Mouse (Mus musculus): ENCODE data around the gene Lsamp. TPM values are rescaled to one million over a fixed set of nuclear protein-coding genes. Genes with fewer than 3 reads are reported as not detected.

The Lsamp gene
- total and polyA plus RNA-seq, 3 experiments: 0.97 to 2.3 (median 1.1) TPM

- WGBS: 68% methylated on average over 4 of the region's 4 CpGs
- TF ChIP-seq EP300 (IDR thresholded peaks at IDR 0.05; ENCODE audit: insufficient read depth, low read depth, low read length) (no peak), CTCF (IDR thresholded peaks at IDR 0.05) (no peak), POLR2A (IDR thresholded peaks at IDR 0.05; ENCODE audit: insufficient read depth, low read depth, low read length) (no peak)
- Histone ChIP-seq H3K4me3 (no peak overlapping the region), H3K9ac (ENCODE audit: low read depth, low read length) (no peak overlapping the region), H3K27ac (no peak overlapping the region), H3K4me1 (ENCODE audit: control insufficient read depth, insufficient read depth, low read length) (no peaks in the 10 kb centered on the region), H3K79me2 (replicated peaks; ENCODE audit: control insufficient read depth, insufficient read depth, low read length) (no peaks in the 10 kb centered on the region), H3K36me3 (ENCODE audit: control insufficient read depth, insufficient read depth, low read length) (no peaks in the 10 kb centered on the region), H3K27me3 (ENCODE audit: control insufficient read depth, insufficient read depth, low read length) (no peaks in the 10 kb centered on the region)
- DNase-seq: no peak
- intact Hi-C loops (cut with DNase I): no loop called here
Observed at GRCm38 (mm10) chr16:41131053-41131452, 1146.9 kb downstream of the Lsamp start.

DNA sequence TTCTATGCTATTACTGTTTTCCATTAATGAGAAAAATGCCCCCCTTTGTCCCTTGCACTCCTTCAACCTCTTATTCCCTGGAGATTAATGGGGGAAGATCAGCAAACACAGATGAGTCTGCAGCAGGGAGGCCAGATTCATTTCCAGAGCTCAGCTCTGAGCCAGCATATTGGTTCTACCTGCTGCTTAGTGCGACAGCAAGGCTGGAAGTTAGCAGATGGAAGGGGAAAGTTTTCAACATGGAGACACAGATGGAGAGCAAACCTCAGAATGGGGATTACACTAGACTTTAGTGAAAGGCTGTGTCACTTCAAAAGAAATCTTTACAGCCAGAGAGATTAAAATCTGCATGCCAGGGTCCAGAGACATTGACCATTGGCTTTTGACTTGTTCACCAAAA lies 1188.7 kb downstream of the Lsamp start:
- intact Hi-C loops (cut with DNase I): no loop called here
- no peak overlapping the region for H3K4me3 ChIP-seq
- WGBS: 68% methylated on average over 1 of the region's 1 CpGs
- H3K9ac ChIP-seq (ENCODE audit: low read depth, low read length): no peak overlapping the region
- H3K36me3 ChIP-seq (ENCODE audit: control insufficient read depth, insufficient read depth, low read length): no peaks in the 10 kb centered on the region
- no peak for TF ChIP-seq CTCF (IDR thresholded peaks at IDR 0.05)
- no peak for TF ChIP-seq POLR2A (IDR thresholded peaks at IDR 0.05; ENCODE audit: insufficient read depth, low read depth, low read length)
- TF ChIP-seq EP300 (IDR thresholded peaks at IDR 0.05; ENCODE audit: insufficient read depth, low read depth, low read length): no peak
- no peaks in the 10 kb centered on the region for H3K79me2 ChIP-seq (replicated peaks; ENCODE audit: control insufficient read depth, insufficient read depth, low read length)
- H3K27me3 ChIP-seq (ENCODE audit: control insufficient read depth, insufficient read depth, low read length): no peaks in the 10 kb centered on the region
- H3K4me1 ChIP-seq (ENCODE audit: control insufficient read depth, insufficient read depth, low read length): no peaks in the 10 kb centered on the region
- no peak for DNase-seq
- H3K27ac ChIP-seq: no peak overlapping the region

DNA sequence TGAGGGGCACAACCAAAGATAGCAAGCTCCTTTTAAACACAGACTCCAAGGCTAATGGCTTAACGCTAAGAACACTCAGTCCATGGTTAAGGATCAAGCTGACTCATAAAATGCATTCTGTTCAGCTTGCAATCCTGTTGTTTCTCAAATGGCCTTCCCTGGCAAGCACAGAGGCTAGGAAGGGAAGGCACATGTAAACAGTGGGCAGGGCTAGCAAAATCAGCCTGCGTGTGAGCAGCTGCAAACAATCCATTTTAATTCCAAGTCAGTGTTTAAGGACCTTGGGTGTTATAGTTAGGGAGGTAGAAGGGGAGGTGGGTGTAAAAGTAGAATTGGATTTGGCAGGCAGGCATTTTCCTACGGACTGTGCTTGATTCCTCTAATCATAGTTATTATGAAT lies 1195.4 kb downstream of the Lsamp start:
- H3K36me3 ChIP-seq (ENCODE audit: control insufficient read depth, insufficient read depth, low read length): no peaks in the 10 kb centered on the region
- H3K4me3 ChIP-seq: no peak overlapping the region
- H3K27me3 ChIP-seq (ENCODE audit: control insufficient read depth, insufficient read depth, low read length): no peaks in the 10 kb centered on the region
- H3K27ac ChIP-seq: no peak overlapping the region
- WGBS: 74% methylated on average over 3 of the region's 3 CpGs
- intact Hi-C loops (cut with DNase I): no loop called here
- H3K4me1 ChIP-seq (ENCODE audit: control insufficient read depth, insufficient read depth, low read length): no peaks in the 10 kb centered on the region
- no peak for TF ChIP-seq EP300 (IDR thresholded peaks at IDR 0.05; ENCODE audit: insufficient read depth, low read depth, low read length)
- no peak for TF ChIP-seq CTCF (IDR thresholded peaks at IDR 0.05)
- TF ChIP-seq POLR2A (IDR thresholded peaks at IDR 0.05; ENCODE audit: insufficient read depth, low read depth, low read length): no peak
- DNase-seq: no peak
- no peak overlapping the region for H3K9ac ChIP-seq (ENCODE audit: low read depth, low read length)
- no peaks in the 10 kb centered on the region for H3K79me2 ChIP-seq (replicated peaks; ENCODE audit: control insufficient read depth, insufficient read depth, low read length)

- TF ChIP-seq CTCF (IDR thresholded peaks at IDR 0.05) (no peak), POLR2A (IDR thresholded peaks at IDR 0.05; ENCODE audit: insufficient read depth, low read depth, low read length) (no peak)
- Histone ChIP-seq H3K36me3 (ENCODE audit: control insufficient read depth, insufficient read depth, low read length) (no peaks in the 10 kb centered on the region), H3K79me2 (replicated peaks; ENCODE audit: control insufficient read depth, insufficient read depth, low read length) (no peaks in the 10 kb centered on the region), H3K9ac (ENCODE audit: low read depth, low read length) (no peak overlapping the region), H3K4me1 (ENCODE audit: control insufficient read depth, insufficient read depth, low read length) (no peaks in the 10 kb centered on the region), H3K27ac (no peak overlapping the region), H3K4me3 (no peak overlapping the region), H3K27me3 (ENCODE audit: control insufficient read depth, insufficient read depth, low read length) (no peaks in the 10 kb centered on the region)
- WGBS: 31% methylated on average over 3 of the region's 3 CpGs
- no peak for DNase-seq
- intact Hi-C loops (cut with DNase I): no loop called here
Observed at GRCm38 (mm10) chr16:41180867-41181266, 1196.7 kb downstream of the Lsamp start.

DNA sequence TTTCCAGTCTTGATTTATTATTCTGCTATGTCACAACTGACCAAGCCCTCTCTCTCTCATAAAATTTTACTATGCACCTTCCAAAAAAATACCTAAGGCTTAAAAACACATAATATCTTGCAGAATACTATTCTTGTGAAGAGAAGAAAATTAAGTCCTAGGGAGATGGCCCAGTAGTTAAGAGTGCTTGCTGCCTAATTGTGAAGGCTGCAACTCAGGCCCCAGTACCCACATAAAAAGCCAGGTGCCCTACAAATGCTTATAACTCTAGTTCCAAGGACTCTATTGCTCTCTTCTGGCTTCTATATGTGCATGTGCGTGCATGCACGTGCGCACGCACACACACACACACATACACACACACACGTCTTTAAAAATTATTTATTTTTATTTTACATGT lies 1225.9 kb downstream of the Lsamp start:
- TF ChIP-seq POLR2A (IDR thresholded peaks at IDR 0.05; ENCODE audit: insufficient read depth, low read depth, low read length): no peak
- TF ChIP-seq EP300 (IDR thresholded peaks at IDR 0.05; ENCODE audit: insufficient read depth, low read depth, low read length): no peak
- TF ChIP-seq CTCF (IDR thresholded peaks at IDR 0.05): no peak
- H3K27ac ChIP-seq: no peak overlapping the region
- WGBS: 88% methylated on average over 5 of the region's 5 CpGs

DNA sequence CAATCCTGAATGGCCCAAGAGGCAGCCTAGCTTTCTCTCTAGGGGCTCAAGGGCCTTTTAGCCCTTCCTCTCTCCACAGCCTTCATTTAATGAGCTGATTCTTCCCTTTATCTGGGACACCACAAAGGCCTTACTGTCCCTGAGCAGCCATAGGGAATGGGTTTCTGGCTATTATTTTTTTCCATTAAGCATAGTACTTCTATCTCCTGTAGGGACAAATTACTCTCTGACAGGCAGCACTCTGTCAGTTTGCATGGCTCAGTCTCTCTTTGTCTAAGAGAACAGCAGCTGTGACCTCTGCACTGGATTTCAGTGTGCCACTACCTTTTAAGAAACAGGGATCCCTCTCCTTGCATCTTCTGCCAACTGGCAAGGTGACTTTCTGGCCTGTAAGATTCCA lies 1251.7 kb downstream of the Lsamp start:
- Histone ChIP-seq H3K79me2 (replicated peaks; ENCODE audit: control insufficient read depth, insufficient read depth, low read length) (no peaks in the 10 kb centered on the region), H3K27me3 (ENCODE audit: control insufficient read depth, insufficient read depth, low read length) (no peaks in the 10 kb centered on the region), H3K36me3 (ENCODE audit: control insufficient read depth, insufficient read depth, low read length) (no peaks in the 10 kb centered on the region), H3K4me3 (no peak overlapping the region), H3K27ac (no peak overlapping the region), H3K9ac (ENCODE audit: low read depth, low read length) (no peak overlapping the region), H3K4me1 (ENCODE audit: control insufficient read depth, insufficient read depth, low read length) (no peaks in the 10 kb centered on the region)
- TF ChIP-seq CTCF (IDR thresholded peaks at IDR 0.05): no peak
- TF ChIP-seq EP300 (IDR thresholded peaks at IDR 0.05; ENCODE audit: insufficient read depth, low read depth, low read length): no peak
- TF ChIP-seq POLR2A (IDR thresholded peaks at IDR 0.05; ENCODE audit: insufficient read depth, low read depth, low read length): no peak
- DNase-seq: no peak
- intact Hi-C loops (cut with DNase I): no loop called here

More for the DNA sequence above, 1225.9 kb downstream of the Lsamp start:
- Histone ChIP-seq H3K4me1 (ENCODE audit: control insufficient read depth, insufficient read depth, low read length) (no peaks in the 10 kb centered on the region), H3K36me3 (ENCODE audit: control insufficient read depth, insufficient read depth, low read length) (no peaks in the 10 kb centered on the region), H3K79me2 (replicated peaks; ENCODE audit: control insufficient read depth, insufficient read depth, low read length) (no peaks in the 10 kb centered on the region), H3K9ac (ENCODE audit: low read depth, low read length) (no peak overlapping the region), H3K4me3 (no peak overlapping the region), H3K27me3 (ENCODE audit: control insufficient read depth, insufficient read depth, low read length) (no peaks in the 10 kb centered on the region)
- intact Hi-C loops (cut with DNase I): no loop called here
- DNase-seq: no peak
